Comparison of ENCODE assay signal across 7 mouse cellular contexts in genomic region chr16:32877343-32878156, GRCm38 (mm10). TPM values are rescaled to one million over a fixed set of nuclear protein-coding genes. Genes with fewer than 3 reads are reported as not detected.
DNase-seq lines count a peak whose midpoint lies in the region; ATAC-seq and TF ChIP-seq lines count a peak whose summit lies in the region.

TSS of gene Fyttd1 (plus strand) at chr16:32877500.
TSS of gene Rubcn (minus strand) at chr16:32877766.

- 0 out of 2 replicates have a peak, but pooled peaks have one; percentile 34 for TF ChIP-seq CTCF in kidney, adult 2 months (conservative IDR thresholded peaks at IDR 0.05; ENCODE audit: insufficient read depth, insufficient read length, low read depth, low read length)

- no peaks in the 10 kb centered on the region for H3K27me3 ChIP-seq in embryonic facial prominence, embryonic 12.5 days
- no peaks in the 10 kb centered on the region for H3K27me3 ChIP-seq in kidney, adult 2 months (replicated peaks; ENCODE audit: control insufficient read depth, insufficient read depth, low read length)
- no peaks in the 10 kb centered on the region for H3K27me3 ChIP-seq in limb, embryonic 13.5 days
- H3K27me3 ChIP-seq in midbrain, embryonic 16.5 days (ENCODE audit: control insufficient read depth, insufficient read depth, low read depth, low read length) = no peaks in the 10 kb centered on the region

- DNase-seq in adrenal gland, postnatal 25 days = peak; percentile 97
- peak; percentile 96 to 97 for DNase-seq in heart, adult 18-20 months
- DNase-seq in kidney, adult 2 months = peak; percentile 98
- peak; percentile 86 to 94 for DNase-seq in spleen, postnatal 10 days (ENCODE audit: low spot score in 2 of 2)

- H3K27ac ChIP-seq in embryonic facial prominence, embryonic 12.5 days = peak within 1 kb of the TSS; percentile 86
- peak within 1 kb of the TSS; percentile 49 for H3K27ac ChIP-seq in kidney, adult 2 months (ENCODE audit: insufficient read depth, low read depth, low read length)
- H3K27ac ChIP-seq in limb, embryonic 13.5 days = peak within 1 kb of the TSS; percentile 87
- peak within 1 kb of the TSS; percentile 86 for H3K27ac ChIP-seq in midbrain, embryonic 16.5 days (ENCODE audit: low read length)

- under 1% methylated on average over 80 of the region's 83 CpGs for WGBS in embryonic facial prominence, embryonic 12.5 days
- WGBS in kidney, adult 2 months = under 1% methylated on average over 81 of the region's 83 CpGs
- under 1% methylated on average over 80 of the region's 83 CpGs for WGBS in limb, embryonic 13.5 days
- WGBS in midbrain, embryonic 16.5 days = under 1% methylated on average over 76 of the region's 83 CpGs

- TF ChIP-seq POLR2A in kidney, adult 2 months (IDR thresholded peaks at IDR 0.05; ENCODE audit: low read depth, low read length) = peak; percentile 40

- H3K36me3 ChIP-seq in embryonic facial prominence, embryonic 12.5 days = 0 out of 2 replicates have a peak, but pooled peaks cover 4% of the 10 kb centered on the region
- H3K36me3 ChIP-seq in kidney, adult 2 months (ENCODE audit: control insufficient read depth, insufficient read depth, low read length) = no peaks in the 10 kb centered on the region
- H3K36me3 ChIP-seq in limb, embryonic 13.5 days = peaks cover 3% of the 10 kb centered on the region; the same call in 1 of the 2 replicates
- H3K36me3 ChIP-seq in midbrain, embryonic 16.5 days (ENCODE audit: control insufficient read depth, insufficient read depth, low read length) = no peaks in the 10 kb centered on the region

- no peaks in the 10 kb centered on the region for H3K9me3 ChIP-seq in embryonic facial prominence, embryonic 12.5 days
- no peaks in the 10 kb centered on the region for H3K9me3 ChIP-seq in limb, embryonic 13.5 days
- H3K9me3 ChIP-seq in midbrain, embryonic 16.5 days (replicated peaks; ENCODE audit: control insufficient read depth, low read length, poor library complexity, severe bottlenecking) = no peaks in the 10 kb centered on the region

- peak within 1 kb of the TSS; percentile 77 for H3K4me3 ChIP-seq in embryonic facial prominence, embryonic 12.5 days
- peak within 1 kb of the TSS; percentile 74 for H3K4me3 ChIP-seq in kidney, adult 2 months (ENCODE audit: insufficient read depth, low read depth, low read length)
- H3K4me3 ChIP-seq in limb, embryonic 13.5 days = peak within 1 kb of the TSS; percentile 92
- H3K4me3 ChIP-seq in midbrain, embryonic 16.5 days (ENCODE audit: low read depth, low read length) = peak within 1 kb of the TSS; percentile 93

- H3K9ac ChIP-seq in embryonic facial prominence, embryonic 12.5 days = peak within 1 kb of the TSS; percentile 86
- H3K9ac ChIP-seq in limb, embryonic 13.5 days = peak within 1 kb of the TSS; percentile 92
- H3K9ac ChIP-seq in midbrain, embryonic 16.5 days (ENCODE audit: low read depth, low read length) = peak within 1 kb of the TSS; percentile 93

- H3K4me2 ChIP-seq in embryonic facial prominence, embryonic 12.5 days (replicated peaks) = peak within 1 kb of the TSS; percentile 63
- H3K4me2 ChIP-seq in limb, embryonic 13.5 days (replicated peaks) = peak within 1 kb of the TSS; percentile 88
- peak within 1 kb of the TSS; percentile 84 for H3K4me2 ChIP-seq in midbrain, embryonic 16.5 days (ENCODE audit: low read length)

- peak; percentile 97 for ATAC-seq in embryonic facial prominence, embryonic 12.5 days (ENCODE audit: insufficient number of reproducible peaks, insufficient read depth, low FRiP score, low TSS enrichment)
- peak; percentile 96 for ATAC-seq in limb, embryonic 13.5 days (ENCODE audit: low FRiP score, low read depth)
- ATAC-seq in midbrain, embryonic 16.5 days = peak; percentile 98

- peaks cover 10% of the 10 kb centered on the region for H3K4me1 ChIP-seq in embryonic facial prominence, embryonic 12.5 days
- H3K4me1 ChIP-seq in kidney, adult 2 months (ENCODE audit: control insufficient read depth, insufficient read depth, low read length) = peaks cover 9% of the 10 kb centered on the region
- peaks cover 13% of the 10 kb centered on the region for H3K4me1 ChIP-seq in limb, embryonic 13.5 days
- peaks cover 28% of the 10 kb centered on the region for H3K4me1 ChIP-seq in midbrain, embryonic 16.5 days (ENCODE audit: control insufficient read depth, insufficient read depth, low read length)

RNA-seq across cellular contexts. Expression of gene Fyttd1, which starts in this region (rescaled TPM):
- total RNA-seq in adrenal gland, postnatal 25 days (2021) = 101 and 103 TPM in 2 replicates
- polyA plus RNA-seq in embryonic facial prominence, embryonic 12.5 days (2016; fragmentation: Nextera tagmentation; extraction: Ambion mirVana) = 106 and 124 TPM in 2 replicates
- 100 to 1,000 TPM; 105 to 106 TPM for total RNA-seq in heart, adult 18-20 months (2021)
- polyA plus RNA-seq in kidney, adult 2 months (2012; rRNA removed) = 6.2 and 9.0 TPM in 2 replicates
- polyA plus RNA-seq in limb, embryonic 13.5 days (2015; fragmentation: Nextera tagmentation; extraction: Ambion mirVana) = 111 and 112 TPM in 2 replicates
- 119 and 125 TPM in 2 replicates for polyA plus RNA-seq in midbrain, embryonic 16.5 days (2015; fragmentation: Nextera tagmentation; extraction: Ambion mirVana)

RNA-seq across cellular contexts. Expression of gene Rubcn, which starts in this region (rescaled TPM):
- 32.6 and 36.4 TPM in 2 replicates for total RNA-seq in adrenal gland, postnatal 25 days (2021)
- polyA plus RNA-seq in embryonic facial prominence, embryonic 12.5 days (2016; fragmentation: Nextera tagmentation; extraction: Ambion mirVana) = 19.0 and 20.8 TPM in 2 replicates
- 10 to 100 TPM; 28.3 to 29.7 TPM for total RNA-seq in heart, adult 18-20 months (2021)
- polyA plus RNA-seq in kidney, adult 2 months (2012; rRNA removed) = 36.9 and 38.9 TPM in 2 replicates
- 16.8 and 18.9 TPM in 2 replicates for polyA plus RNA-seq in limb, embryonic 13.5 days (2015; fragmentation: Nextera tagmentation; extraction: Ambion mirVana)
- polyA plus RNA-seq in midbrain, embryonic 16.5 days (2015; fragmentation: Nextera tagmentation; extraction: Ambion mirVana) = 39.8 and 41.3 TPM in 2 replicates

Comparison
In these comparisons a context has a peak if more than half of its experiments do, and no peak if none do; other contexts are left out.
1. Peak in every context shown above with its lines: DNase-seq, ATAC-seq, H3K4me3 ChIP-seq and H3K27ac ChIP-seq.
2. RNA of gene Fyttd1 (polyA plus RNA-seq): 106 to 124 TPM in embryonic facial prominence, embryonic 12.5 days, 119 to 125 TPM in midbrain, embryonic 16.5 days and 111 to 112 TPM in limb, embryonic 13.5 days; 6.2 to 9.0 TPM in kidney, adult 2 months; every median in the first group is over 10 times any median in the second.